Mouse (Mus musculus) layer of hippocampus, adult 6 months (tissue): ENCODE measurements around the gene Gm49388. TPM values are rescaled to one million over a fixed set of nuclear protein-coding genes. Genes with fewer than 3 reads are reported as not detected.

Experiments
- long read RNA-seq, 2 experiments: library from polyadenylated mRNA; unstranded; transcript quantifications; one replicate each; pipeline ENCODE4 v2.0.0; 2019 to 2020
- polyA plus RNA-seq: library from polyadenylated mRNA; unstranded; fragments of <200 nt; fragmentation: Nextera tagmentation; gene quantifications from 2 replicates; pipeline ENCODE4 v1.2.3, GENCODE M21; 2021

The Gm49388 gene
- polyA plus RNA-seq, result not detected in 2 replicates
- long read RNA-seq, experiment 1, result 0 reads
- long read RNA-seq, experiment 2, result 0 reads

GRCm38 (mm10) chr7:127785308-127785707, at the start of gene Gm49388:
Gm49388 (plus strand) TSS chr7:127785608.

GRCm38 (mm10) chr7:127744366-127745045, 40.9 kb upstream of the Gm49388 start, which contains the start of gene Fbxl19:
Fbxl19 (plus strand) TSS chr7:127744543.

GRCm38 (mm10) chr7:127769651-127770038, 15.8 kb upstream of the Gm49388 start, which contains the start of gene Orai3:
Orai3 (plus strand) TSS chr7:127769815.

GRCm38 (mm10) chr7:127776426-127776825, 9.0 kb upstream of the Gm49388 start, which contains the start of gene Setd1a:
Setd1a (plus strand) TSS chr7:127776670.

GRCm38 (mm10) chr7:127800435-127801009, 15.1 kb downstream of the Gm49388 start, which contains the start of gene Hsd3b7:
Hsd3b7 (plus strand) TSS chr7:127800604.

GRCm38 (mm10) chr7:127824176-127824871, 38.9 kb downstream of the Gm49388 start, which contains the start of the genes Stx4a and Stx1b:
Stx4a (plus strand) TSS chr7:127824294.
Stx1b (minus strand) TSS chr7:127824549.

Other genes with a start within 250 kb of the Gm49388 start
- 0.69 TPM in 1 of 2 replicates, not detected in the other for gene Tmem265, start 224.2 kb upstream of the Gm49388 start, polyA plus RNA-seq
- gene Phkg2, start 212.3 kb upstream of the Gm49388 start, polyA plus RNA-seq, result 17.9 and 19.5 TPM in 2 replicates
- 14.1 and 19.3 TPM in 2 replicates for gene Ccdc189, start 197.0 kb upstream of the Gm49388 start, polyA plus RNA-seq
- gene Rnf40, start 196.8 kb upstream of the Gm49388 start, polyA plus RNA-seq, result 8.5 and 10.1 TPM in 2 replicates
- 2.6 and 3.4 TPM in 2 replicates for gene Zfp629, start 169.8 kb upstream of the Gm49388 start, polyA plus RNA-seq
- 5.1 and 6.0 TPM in 2 replicates for gene Bcl7c, start 76.7 kb upstream of the Gm49388 start, polyA plus RNA-seq
- 4.1 and 4.5 TPM in 2 replicates for gene Ctf1, start 72.9 kb upstream of the Gm49388 start, polyA plus RNA-seq
- 0.08 TPM in 1 of 2 replicates, not detected in the other for gene Ctf2, start 53.4 kb upstream of the Gm49388 start, polyA plus RNA-seq
- gene Fbxl19, start 41.1 kb upstream of the Gm49388 start, polyA plus RNA-seq, result 1.0 TPM in 2 replicates
- 31.4 and 32.6 TPM in 2 replicates for gene Orai3, start 15.8 kb upstream of the Gm49388 start, polyA plus RNA-seq
- 7.7 and 12.9 TPM in 2 replicates for gene Setd1a, start 8.9 kb upstream of the Gm49388 start, polyA plus RNA-seq
- gene Hsd3b7, start 15.0 kb downstream of the Gm49388 start, polyA plus RNA-seq, result 5.9 and 14.2 TPM in 2 replicates
- 9.9 and 10.7 TPM in 2 replicates for gene Stx4a, start 38.7 kb downstream of the Gm49388 start, polyA plus RNA-seq
- gene Stx1b, start 38.9 kb downstream of the Gm49388 start, polyA plus RNA-seq, result 29.2 and 31.2 TPM in 2 replicates
- 4.8 and 5.7 TPM in 2 replicates for gene Zfp646, start 90.6 kb downstream of the Gm49388 start, polyA plus RNA-seq
- gene Zfp668, start 91.2 kb downstream of the Gm49388 start, polyA plus RNA-seq, result 9.2 and 11.8 TPM in 2 replicates
- gene Prss53, start 105.4 kb downstream of the Gm49388 start, polyA plus RNA-seq, result 0.75 and 0.94 TPM in 2 replicates
- not detected in 2 replicates for gene Gm21974, start 109.8 kb downstream of the Gm49388 start, polyA plus RNA-seq
- 103 and 112 TPM in 2 replicates for gene Vkorc1, start 110.0 kb downstream of the Gm49388 start, polyA plus RNA-seq
- gene Bckdk, start 118.5 kb downstream of the Gm49388 start, polyA plus RNA-seq, result 53.7 and 57.1 TPM in 2 replicates
- gene Kat8, start 126.9 kb downstream of the Gm49388 start, polyA plus RNA-seq, result 14.9 and 15.5 TPM in 2 replicates
- 0.41 and 1.6 TPM in 2 replicates for gene Prss8, start 144.5 kb downstream of the Gm49388 start, polyA plus RNA-seq
- 17.7 TPM in 2 replicates for gene Prss36, start 161.1 kb downstream of the Gm49388 start, polyA plus RNA-seq
- 5.8 TPM in 2 replicates for gene Fus, start 181.8 kb downstream of the Gm49388 start, polyA plus RNA-seq
- 16.7 and 20.5 TPM in 2 replicates for gene Pycard, start 208.3 kb downstream of the Gm49388 start, polyA plus RNA-seq
- not detected in 2 replicates for gene Trim72, start 218.3 kb downstream of the Gm49388 start, polyA plus RNA-seq